Mouse (Mus musculus): ENCODE data around the gene Rpa2. TPM values are rescaled to one million over a fixed set of nuclear protein-coding genes. Genes with fewer than 3 reads are reported as not detected.

Gene Rpa2
- polyA plus RNA-seq, 1 experiment from 2014 or later = 43.0 TPM

DNA sequence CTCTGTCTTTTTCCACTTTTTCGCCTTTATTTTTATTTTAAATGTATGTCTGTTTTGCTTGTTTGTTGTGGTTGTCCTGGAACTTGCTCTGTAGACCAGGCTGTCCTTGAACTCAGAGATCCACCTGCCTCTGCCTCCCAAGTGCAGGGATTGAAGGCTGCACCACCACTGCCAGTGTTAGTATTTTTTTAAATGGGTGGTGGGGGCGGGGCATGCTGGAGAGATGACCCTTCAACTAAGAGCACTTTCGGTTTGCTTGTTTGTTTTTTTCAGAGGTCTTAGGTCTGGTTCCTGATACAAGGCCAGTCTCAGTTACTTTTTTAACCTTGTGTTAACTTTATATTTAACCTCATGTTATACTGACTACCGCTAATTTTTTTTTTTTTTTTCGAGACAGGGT is 37.0 kb downstream of the Rpa2 start:
- WGBS (ENCODE audit: insufficient replicate concordance) = 74% methylated on average over 5 of the region's 5 CpGs

GRCm38 (mm10) chr4:132805599-132806197 is 37.6 kb downstream of the Rpa2 start:
- 71% methylated on average over 12 of the region's 12 CpGs for WGBS (ENCODE audit: insufficient replicate concordance)
- Histone ChIP-seq H3K27me3 (ENCODE audit: insufficient read depth, low read length) (no peaks in the 10 kb centered on the region), H3K9me3 (ENCODE audit: low read length) (peaks cover 3% of the 10 kb centered on the region; the same call in 1 of the 2 replicates), H3K36me3 (replicated peaks; ENCODE audit: insufficient read depth, low read length) (no peaks in the 10 kb centered on the region), H3K4me3 (ENCODE audit: low read depth, low read length) (no peak overlapping the region), H3K4me2 (ENCODE audit: low read depth, low read length) (no peak overlapping the region), H3K4me1 (ENCODE audit: insufficient read depth) (peaks cover 32% of the 10 kb centered on the region), H3K9ac (replicated peaks) (no peak overlapping the region), H3K27ac (ENCODE audit: low read depth) (0 out of 2 replicates have a peak overlapping the region, but pooled peaks have one; percentile 29)
- DNase-seq (no peak), ATAC-seq (no peak)
- TF ChIP-seq CTCF (IDR thresholded peaks at IDR 0.05; ENCODE audit: low read depth) (no peak), EP300 (IDR thresholded peaks at IDR 0.05; ENCODE audit: low read depth) (no peak)

More for the DNA sequence above, 37.0 kb downstream of the Rpa2 start:
- no peak for ATAC-seq
- H3K36me3 ChIP-seq (replicated peaks; ENCODE audit: insufficient read depth, low read length) = no peaks in the 10 kb centered on the region
- H3K9me3 ChIP-seq (ENCODE audit: low read length) = no peaks in the 10 kb centered on the region
- H3K4me2 ChIP-seq (ENCODE audit: low read depth, low read length) = no peak overlapping the region
- TF ChIP-seq CTCF (IDR thresholded peaks at IDR 0.05; ENCODE audit: low read depth) (no peak), EP300 (IDR thresholded peaks at IDR 0.05; ENCODE audit: low read depth) (no peak)
- H3K4me1 ChIP-seq (ENCODE audit: insufficient read depth) = peaks cover 32% of the 10 kb centered on the region
- H3K27me3 ChIP-seq (ENCODE audit: insufficient read depth, low read length) = no peaks in the 10 kb centered on the region
- no peak for DNase-seq
- H3K4me3 ChIP-seq (ENCODE audit: low read depth, low read length) = no peak overlapping the region
- H3K27ac ChIP-seq (ENCODE audit: low read depth) = peak overlapping the region; percentile 44
- H3K9ac ChIP-seq (replicated peaks) = no peak overlapping the region

DNA sequence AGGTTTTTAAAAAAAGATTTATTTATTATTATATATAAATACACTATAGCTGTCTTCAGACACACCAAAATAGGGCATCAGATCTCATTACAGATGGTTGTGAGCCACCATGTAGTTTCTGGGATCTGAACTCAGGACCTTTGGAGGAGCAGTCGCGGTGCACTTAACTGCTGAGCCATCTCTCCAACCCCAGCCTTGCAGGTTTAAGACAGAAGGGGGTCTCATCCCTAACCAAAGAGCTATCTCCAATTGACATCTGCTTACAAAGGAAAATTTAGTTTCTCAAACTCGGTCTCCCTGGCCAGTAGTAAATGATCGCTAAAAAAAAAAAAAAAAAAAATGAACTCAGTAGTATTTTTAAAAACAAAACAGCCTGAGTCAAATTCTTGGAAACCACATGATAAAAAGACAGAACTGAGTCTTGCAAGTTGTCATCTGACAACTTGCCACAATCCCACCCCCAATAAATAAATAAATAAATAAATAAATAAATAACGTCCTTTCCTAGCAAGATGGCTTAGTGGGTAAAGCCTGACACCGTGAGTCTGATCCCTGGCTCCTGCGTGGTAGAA is 38.6 kb downstream of the Rpa2 start:
- peaks cover 28% of the 10 kb centered on the region for H3K4me1 ChIP-seq (ENCODE audit: insufficient read depth)
- no peak for ATAC-seq
- no peak for TF ChIP-seq CTCF (IDR thresholded peaks at IDR 0.05; ENCODE audit: low read depth)
- TF ChIP-seq EP300 (IDR thresholded peaks at IDR 0.05; ENCODE audit: low read depth) = no peak
- H3K9ac ChIP-seq (replicated peaks) = no peak overlapping the region
- H3K9me3 ChIP-seq (ENCODE audit: low read length) = peaks cover 4% of the 10 kb centered on the region; the same call in 1 of the 2 replicates
- no peaks in the 10 kb centered on the region for H3K27me3 ChIP-seq (ENCODE audit: insufficient read depth, low read length)
- no peak overlapping the region for H3K4me2 ChIP-seq (ENCODE audit: low read depth, low read length)
- H3K4me3 ChIP-seq (ENCODE audit: low read depth, low read length) = no peak overlapping the region
- DNase-seq = no peak
- no peak overlapping the region for H3K27ac ChIP-seq (ENCODE audit: low read depth)
- H3K36me3 ChIP-seq (replicated peaks; ENCODE audit: insufficient read depth, low read length) = no peaks in the 10 kb centered on the region
- WGBS (ENCODE audit: insufficient replicate concordance) = 84% methylated on average over 7 of the region's 7 CpGs

DNA sequence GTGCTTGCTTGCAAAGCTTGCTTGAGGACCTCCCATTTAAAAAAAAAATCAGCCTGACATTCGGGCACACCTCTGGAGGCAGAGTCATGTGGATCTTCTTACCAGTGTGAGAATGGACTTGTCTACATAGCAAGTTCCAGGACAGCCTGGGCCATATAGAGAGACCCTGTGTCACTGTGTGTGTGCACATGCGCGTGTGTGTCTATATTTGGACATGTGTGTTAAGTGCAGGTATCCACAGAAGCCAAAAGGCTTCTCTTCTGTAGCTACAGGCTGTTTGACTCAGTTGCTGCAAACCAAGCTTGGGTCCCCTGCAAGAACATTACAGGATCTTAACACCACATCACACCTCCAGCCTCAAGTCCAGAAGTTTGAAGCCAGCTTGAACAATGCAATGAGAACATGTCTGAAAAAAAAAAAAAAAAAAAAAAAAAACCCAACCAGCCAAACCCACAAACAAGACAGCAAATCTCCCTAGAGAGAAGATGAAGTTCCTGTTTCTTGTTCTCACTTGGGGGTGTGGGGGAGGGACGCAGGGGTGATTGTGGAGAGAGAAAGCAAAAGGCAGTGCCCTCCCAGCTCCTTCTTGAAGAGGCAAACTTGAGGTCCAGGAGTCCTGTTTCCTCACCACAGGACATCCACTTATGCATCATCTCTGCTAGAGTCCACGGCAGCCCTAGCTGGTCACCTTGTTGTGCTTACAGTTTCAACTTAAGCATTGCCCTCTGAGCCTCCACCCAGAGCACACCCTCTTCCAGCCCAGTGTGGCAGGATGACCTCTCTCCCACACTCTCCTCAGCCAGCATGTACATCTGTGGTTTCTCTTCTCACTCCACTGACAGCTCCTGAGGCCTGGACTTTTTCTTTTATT is 39.9 kb downstream of the Rpa2 start:
- peaks cover 19% of the 10 kb centered on the region for H3K4me1 ChIP-seq (ENCODE audit: insufficient read depth)
- H3K4me2 ChIP-seq (ENCODE audit: low read depth, low read length) = 0 out of 2 replicates have a peak overlapping the region, but pooled peaks have one; percentile 30
- no peaks in the 10 kb centered on the region for H3K36me3 ChIP-seq (replicated peaks; ENCODE audit: insufficient read depth, low read length)
- H3K27me3 ChIP-seq (ENCODE audit: insufficient read depth, low read length) = no peaks in the 10 kb centered on the region
- 34% methylated on average over 5 of the region's 5 CpGs for WGBS (ENCODE audit: insufficient replicate concordance)
- no peak overlapping the region for H3K9ac ChIP-seq (replicated peaks)
- H3K4me3 ChIP-seq (ENCODE audit: low read depth, low read length) = no peak overlapping the region
- H3K27ac ChIP-seq (ENCODE audit: low read depth) = peak overlapping the region; percentile 73
- H3K9me3 ChIP-seq (ENCODE audit: low read length) = peaks cover 4% of the 10 kb centered on the region; the same call in 1 of the 2 replicates
- DNase-seq (peak; percentile 54), ATAC-seq (peak; percentile 50; the same call in 1 of the 2 replicates)
- TF ChIP-seq EP300 (IDR thresholded peaks at IDR 0.05; ENCODE audit: low read depth) (no peak), CTCF (IDR thresholded peaks at IDR 0.05; ENCODE audit: low read depth) (no peak)

- Histone ChIP-seq H3K4me3 (ENCODE audit: low read depth, low read length) (no peak overlapping the region), H3K4me2 (ENCODE audit: low read depth, low read length) (no peak overlapping the region), H3K27ac (ENCODE audit: low read depth) (peak overlapping the region; percentile 62), H3K9me3 (ENCODE audit: low read length) (peaks cover 4% of the 10 kb centered on the region; the same call in 1 of the 2 replicates), H3K9ac (replicated peaks) (no peak overlapping the region), H3K36me3 (replicated peaks; ENCODE audit: insufficient read depth, low read length) (no peaks in the 10 kb centered on the region), H3K4me1 (ENCODE audit: insufficient read depth) (peaks cover 19% of the 10 kb centered on the region), H3K27me3 (ENCODE audit: insufficient read depth, low read length) (no peaks in the 10 kb centered on the region)
- ATAC-seq = no peak
- no peak for DNase-seq
- 50% methylated on average over 5 of the region's 5 CpGs for WGBS (ENCODE audit: insufficient replicate concordance)
- TF ChIP-seq EP300 (IDR thresholded peaks at IDR 0.05; ENCODE audit: low read depth) (no peak), CTCF (IDR thresholded peaks at IDR 0.05; ENCODE audit: low read depth) (no peak)
These were observed 41.5 kb downstream of the Rpa2 start for GRCm38 (mm10) chr4:132809621-132810020.

GRCm38 (mm10) chr4:132816404-132816803 is 48.3 kb downstream of the Rpa2 start:
- peaks cover 6% of the 10 kb centered on the region for H3K4me1 ChIP-seq (ENCODE audit: insufficient read depth)
- no peak overlapping the region for H3K4me2 ChIP-seq (ENCODE audit: low read depth, low read length)
- WGBS (ENCODE audit: insufficient replicate concordance) = 42% methylated on average over 7 of the region's 7 CpGs
- H3K36me3 ChIP-seq (replicated peaks; ENCODE audit: insufficient read depth, low read length) = no peaks in the 10 kb centered on the region
- DNase-seq = no peak
- H3K9me3 ChIP-seq (ENCODE audit: low read length) = no peaks in the 10 kb centered on the region
- no peak overlapping the region for H3K4me3 ChIP-seq (ENCODE audit: low read depth, low read length)
- ATAC-seq = no peak
- no peak overlapping the region for H3K9ac ChIP-seq (replicated peaks)
- H3K27me3 ChIP-seq (ENCODE audit: insufficient read depth, low read length) = no peaks in the 10 kb centered on the region
- H3K27ac ChIP-seq (ENCODE audit: low read depth) = peak overlapping the region; percentile 74
- no peak for TF ChIP-seq EP300 (IDR thresholded peaks at IDR 0.05; ENCODE audit: low read depth)
